ENCODE assay signal across 9 mouse cellular contexts in the genomic region with DNA sequence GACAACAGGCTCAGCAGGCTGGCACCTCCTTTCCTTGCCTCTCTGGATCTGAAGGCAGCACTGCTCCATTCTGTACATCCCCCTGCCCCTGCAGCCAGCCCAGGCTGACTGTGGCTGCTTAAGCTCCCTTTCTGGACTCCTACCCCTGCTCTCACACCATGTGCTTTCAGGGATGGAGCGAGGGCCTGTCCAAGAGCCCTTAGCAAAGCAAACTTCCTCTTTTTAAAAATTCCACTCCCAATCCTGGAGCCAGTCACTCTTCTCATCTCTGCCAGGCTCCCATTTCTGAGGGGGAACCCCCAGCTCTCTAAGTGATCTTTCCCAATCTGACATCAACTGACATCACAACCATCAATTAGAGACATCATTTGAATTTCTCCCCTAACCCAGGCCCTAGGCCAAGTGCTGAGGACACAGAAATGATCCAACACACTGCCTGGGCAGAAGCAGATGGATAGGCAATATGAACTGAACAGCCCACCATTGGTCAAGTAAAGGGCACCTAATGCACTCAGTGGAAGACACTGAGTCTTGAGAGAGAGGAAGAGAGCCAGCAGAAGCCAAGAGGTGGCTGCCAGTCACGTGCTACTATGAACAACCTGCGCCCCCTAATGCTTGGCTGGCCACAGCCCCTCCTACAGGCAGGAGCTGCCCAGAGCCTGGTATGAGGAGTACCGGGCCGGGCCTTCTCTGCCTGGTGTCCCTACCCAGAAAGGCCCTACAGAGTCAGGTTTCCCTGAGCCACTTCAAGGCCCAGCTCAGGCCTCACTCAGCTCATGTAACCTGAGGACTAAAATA. TPM values are rescaled to one million over a fixed set of nuclear protein-coding genes. Genes with fewer than 3 reads are reported as not detected.
A peak's percentile ranks its signal among the peaks of the same experiment; 100 is the strongest.
DNase-seq lines count a peak whose midpoint lies in the region; ATAC-seq and TF ChIP-seq lines count a peak whose summit lies in the region.
"Had no signal": no experiment of that assay in that cellular context is flagged by ENCODE, and none has a peak within 500 bp of the region (broad histone marks: within the 10 kb centered on the region; RNA-seq: fewer than 3 reads in every experiment).

No protein-coding gene starts in this region.

- no peak for TF ChIP-seq POLR2A in cerebellum, adult 2 months (IDR thresholded peaks at IDR 0.05; ENCODE audit: borderline replicate concordance, insufficient read depth, low read length)

- peak overlapping the region; percentile 28 for H3K4me3 ChIP-seq in cerebellum, adult 2 months (replicated peaks; ENCODE audit: insufficient read depth, low read depth, low read length)
- no peak overlapping the region for H3K4me3 ChIP-seq in limb, embryonic 13.5 days
- no peak overlapping the region for H3K4me3 ChIP-seq in limb, embryonic 10.5 days
- no peak overlapping the region for H3K4me3 ChIP-seq in heart, embryonic 16.5 days (ENCODE audit: low read length)
- peak overlapping the region; percentile 64 for H3K4me3 ChIP-seq in neural tube, embryonic 13.5 days

- H3K27ac ChIP-seq in cerebellum, adult 2 months (ENCODE audit: insufficient read depth, low read length), result 0 out of 2 replicates have a peak overlapping the region, but pooled peaks have one; percentile 8
- H3K27ac ChIP-seq in limb, embryonic 13.5 days, result no peak overlapping the region
- H3K27ac ChIP-seq in limb, embryonic 10.5 days, result no peak overlapping the region
- H3K27ac ChIP-seq in heart, embryonic 16.5 days (ENCODE audit: low read length), result peak overlapping the region; percentile 36; the same call in 1 of the 2 replicates
- no peak overlapping the region for H3K27ac ChIP-seq in neural tube, embryonic 13.5 days (replicated peaks)

- no peaks in the 10 kb centered on the region for H3K9me3 ChIP-seq in limb, embryonic 13.5 days
- no peaks in the 10 kb centered on the region for H3K9me3 ChIP-seq in limb, embryonic 10.5 days (replicated peaks)
- no peaks in the 10 kb centered on the region for H3K9me3 ChIP-seq in heart, embryonic 16.5 days (replicated peaks; ENCODE audit: control insufficient read depth, low read length)
- H3K9me3 ChIP-seq in neural tube, embryonic 13.5 days, result no peaks in the 10 kb centered on the region

- DNase-seq in cerebellum, adult 2 months, result peak; percentile 48 to 57
- DNase-seq in cerebellum, postnatal 4 days (ENCODE audit: low spot score in 2 of 2), result no peak
- no peak for DNase-seq in limb, embryonic 10.5 days (ENCODE audit: low spot score)
- no peak for DNase-seq in yolk sac, embryonic 10.5 days (ENCODE audit: low spot score)
- DNase-seq in adrenal gland, adult (ENCODE audit: inconsistent age in 2 of 2, low spot score in 1 of 2), result no peak

- H3K9ac ChIP-seq in limb, embryonic 13.5 days, result no peak overlapping the region
- H3K9ac ChIP-seq in heart, embryonic 16.5 days (ENCODE audit: low read length), result peak overlapping the region; percentile 6; the same call in 1 of the 2 replicates
- H3K9ac ChIP-seq in neural tube, embryonic 13.5 days, result peak overlapping the region; percentile 49

- no peak for ATAC-seq in limb, embryonic 13.5 days (ENCODE audit: low FRiP score, low read depth)
- no peak for ATAC-seq in heart, embryonic 16.5 days (replicated peaks; ENCODE audit: extremely low read depth, insufficient read depth, low FRiP score)
- no peak for ATAC-seq in neural tube, embryonic 13.5 days (ENCODE audit: low read depth)

- 3% methylated on average over 5 of the region's 5 CpGs for WGBS in cerebellum, adult 2 months
- WGBS in limb, embryonic 13.5 days, result 66% methylated on average over 5 of the region's 5 CpGs
- 71% methylated on average over 5 of the region's 5 CpGs for WGBS in limb, embryonic 10.5 days
- 54% methylated on average over 5 of the region's 5 CpGs for WGBS in heart, embryonic 16.5 days
- WGBS in neural tube, embryonic 13.5 days, result 69% methylated on average over 5 of the region's 5 CpGs

- H3K4me2 ChIP-seq in limb, embryonic 13.5 days (replicated peaks), result peak overlapping the region; percentile 5; the same call in 1 of the 2 replicates
- H3K4me2 ChIP-seq in heart, embryonic 16.5 days (ENCODE audit: low read depth, low read length), result peak overlapping the region; percentile 24; the same call in 1 of the 2 replicates
- H3K4me2 ChIP-seq in neural tube, embryonic 13.5 days, result peak overlapping the region; percentile 93

- TF ChIP-seq CTCF in cerebellum, adult 2 months (IDR thresholded peaks at IDR 0.05; ENCODE audit: borderline replicate concordance, insufficient read depth, low read depth, low read length), result no peak

- no peaks in the 10 kb centered on the region for H3K36me3 ChIP-seq in limb, embryonic 13.5 days
- H3K36me3 ChIP-seq in limb, embryonic 10.5 days, result no peaks in the 10 kb centered on the region
- H3K36me3 ChIP-seq in heart, embryonic 16.5 days (ENCODE audit: control insufficient read depth, insufficient read depth), result no peaks in the 10 kb centered on the region
- H3K36me3 ChIP-seq in neural tube, embryonic 13.5 days, result 0 out of 2 replicates have a peak, but pooled peaks cover 10% of the 10 kb centered on the region

- peaks cover 32% of the 10 kb centered on the region for H3K4me1 ChIP-seq in cerebellum, adult 2 months (ENCODE audit: control insufficient read depth, insufficient read depth, low read length)
- peaks cover 28% of the 10 kb centered on the region for H3K4me1 ChIP-seq in limb, embryonic 13.5 days
- peaks cover 33% of the 10 kb centered on the region for H3K4me1 ChIP-seq in limb, embryonic 10.5 days
- peaks cover 37% of the 10 kb centered on the region for H3K4me1 ChIP-seq in heart, embryonic 16.5 days (ENCODE audit: control insufficient read depth, insufficient read depth, low read length)
- peaks cover 69% of the 10 kb centered on the region for H3K4me1 ChIP-seq in neural tube, embryonic 13.5 days (replicated peaks)

- H3K27me3 ChIP-seq in cerebellum, adult 2 months (ENCODE audit: control insufficient read depth, insufficient read depth, low read length), result no peaks in the 10 kb centered on the region
- peaks cover 20% of the 10 kb centered on the region for H3K27me3 ChIP-seq in limb, embryonic 13.5 days
- peaks cover 31% of the 10 kb centered on the region for H3K27me3 ChIP-seq in limb, embryonic 10.5 days (ENCODE audit: low read depth, poor library complexity, severe bottlenecking)
- H3K27me3 ChIP-seq in heart, embryonic 16.5 days (ENCODE audit: control insufficient read depth, insufficient read depth, low read length), result peaks cover 4% of the 10 kb centered on the region; the same call in 1 of the 2 replicates
- H3K27me3 ChIP-seq in neural tube, embryonic 13.5 days, result 0 out of 2 replicates have a peak, but pooled peaks cover 8% of the 10 kb centered on the region

RNA-seq across cellular contexts. Expression of gene Slc35e4, which starts 3.8 kb away (rescaled TPM):
- polyA plus RNA-seq in cerebellum, adult 2 months (2012; rRNA removed), result 27.3 and 28.5 TPM in 2 replicates
- polyA plus RNA-seq in limb, embryonic 13.5 days (2015; fragmentation: Nextera tagmentation; extraction: Ambion mirVana), result 3.5 and 4.1 TPM in 2 replicates
- 2.5 and 2.6 TPM in 2 replicates for polyA plus RNA-seq in limb, embryonic 10.5 days (2016; fragmentation: Nextera tagmentation; extraction: Ambion mirVana)
- 4.2 and 4.3 TPM in 2 replicates for polyA plus RNA-seq in heart, embryonic 16.5 days (2015; fragmentation: Nextera tagmentation; extraction: Ambion mirVana)
- polyA plus RNA-seq in neural tube, embryonic 13.5 days (2015; fragmentation: Nextera tagmentation; extraction: Ambion mirVana), result 11.9 and 13.3 TPM in 2 replicates

RNA-seq across cellular contexts. Expression of gene Dusp18, which starts 15.7 kb away (rescaled TPM):
- polyA plus RNA-seq in cerebellum, adult 2 months (2012; rRNA removed), result 5.4 and 5.7 TPM in 2 replicates
- 11.0 and 12.5 TPM in 2 replicates for polyA plus RNA-seq in limb, embryonic 13.5 days (2015; fragmentation: Nextera tagmentation; extraction: Ambion mirVana)
- polyA plus RNA-seq in limb, embryonic 10.5 days (2016; fragmentation: Nextera tagmentation; extraction: Ambion mirVana), result 12.9 and 17.0 TPM in 2 replicates
- polyA plus RNA-seq in heart, embryonic 16.5 days (2015; fragmentation: Nextera tagmentation; extraction: Ambion mirVana), result 13.0 and 13.1 TPM in 2 replicates
- polyA plus RNA-seq in neural tube, embryonic 13.5 days (2015; fragmentation: Nextera tagmentation; extraction: Ambion mirVana), result 23.0 and 24.7 TPM in 2 replicates

RNA-seq across cellular contexts. Expression of gene 4921536K21Rik, which starts 15.8 kb away (rescaled TPM):
- 0.29 and 0.36 TPM in 2 replicates for polyA plus RNA-seq in cerebellum, adult 2 months (2012; rRNA removed)
- 0.09 and 0.20 TPM in 2 replicates for polyA plus RNA-seq in limb, embryonic 13.5 days (2015; fragmentation: Nextera tagmentation; extraction: Ambion mirVana)
- polyA plus RNA-seq in limb, embryonic 10.5 days (2016; fragmentation: Nextera tagmentation; extraction: Ambion mirVana), result 0.67 and 0.70 TPM in 2 replicates
- polyA plus RNA-seq in heart, embryonic 16.5 days (2015; fragmentation: Nextera tagmentation; extraction: Ambion mirVana), result 0.17 and 0.22 TPM in 2 replicates
- 0.33 and 0.77 TPM in 2 replicates for polyA plus RNA-seq in neural tube, embryonic 13.5 days (2015; fragmentation: Nextera tagmentation; extraction: Ambion mirVana)
- polyA plus RNA-seq: liver, adult 2 months had no signal

RNA-seq across cellular contexts. Expression of gene Tcn2, which starts 21.2 kb away (rescaled TPM):
- polyA plus RNA-seq in cerebellum, adult 2 months (2012; rRNA removed), result 28.0 and 31.7 TPM in 2 replicates
- polyA plus RNA-seq in limb, embryonic 13.5 days (2015; fragmentation: Nextera tagmentation; extraction: Ambion mirVana), result 44.1 and 46.0 TPM in 2 replicates
- polyA plus RNA-seq in limb, embryonic 10.5 days (2016; fragmentation: Nextera tagmentation; extraction: Ambion mirVana), result 19.5 and 23.9 TPM in 2 replicates
- polyA plus RNA-seq in heart, embryonic 16.5 days (2015; fragmentation: Nextera tagmentation; extraction: Ambion mirVana), result 70.5 and 70.6 TPM in 2 replicates
- 31.1 and 31.9 TPM in 2 replicates for polyA plus RNA-seq in neural tube, embryonic 13.5 days (2015; fragmentation: Nextera tagmentation; extraction: Ambion mirVana)

RNA-seq across cellular contexts. Expression of gene Osbp2, which starts 47.0 kb away (rescaled TPM):
- polyA plus RNA-seq in cerebellum, adult 2 months (2012; rRNA removed), result 71.3 and 81.7 TPM in 2 replicates
- polyA plus RNA-seq in limb, embryonic 13.5 days (2015; fragmentation: Nextera tagmentation; extraction: Ambion mirVana), result 0.73 and 0.76 TPM in 2 replicates
- polyA plus RNA-seq in limb, embryonic 10.5 days (2016; fragmentation: Nextera tagmentation; extraction: Ambion mirVana), result 0.23 and 0.34 TPM in 2 replicates
- 1.3 and 1.6 TPM in 2 replicates for polyA plus RNA-seq in heart, embryonic 16.5 days (2015; fragmentation: Nextera tagmentation; extraction: Ambion mirVana)
- 12.3 and 16.8 TPM in 2 replicates for polyA plus RNA-seq in neural tube, embryonic 13.5 days (2015; fragmentation: Nextera tagmentation; extraction: Ambion mirVana)

Comparison
In these comparisons a context has a peak if more than half of its experiments do, and no peak if none do; other contexts are left out.
1. DNase-seq: peak in cerebellum, adult 2 months (2 of 2); none in cerebellum, postnatal 4 days (0 of 2), limb, embryonic 10.5 days (single experiment), yolk sac, embryonic 10.5 days (single experiment) and adrenal gland, adult (0 of 2).
2. H3K27ac ChIP-seq: peak in cerebellum, adult 2 months (single experiment) and heart, embryonic 16.5 days (single experiment); none in limb, embryonic 13.5 days (single experiment), limb, embryonic 10.5 days (single experiment) and neural tube, embryonic 13.5 days (single experiment).
3. H3K4me3 ChIP-seq: peak in cerebellum, adult 2 months (single experiment) and neural tube, embryonic 13.5 days (single experiment); none in limb, embryonic 13.5 days (single experiment), limb, embryonic 10.5 days (single experiment) and heart, embryonic 16.5 days (single experiment).
4. H3K4me2 ChIP-seq: peak in every context shown above with its lines; median percentile 93 in neural tube, embryonic 13.5 days; 24 in heart, embryonic 16.5 days; 5 in limb, embryonic 13.5 days.